Mouse (Mus musculus): ENCODE measurements around the gene Bloc1s2.

- no peak for TF ChIP-seq GATA1 (IDR thresholded peaks at IDR 0.05; ENCODE audit: borderline replicate concordance, low read length)
- no peak for TF ChIP-seq FLI1 (IDR thresholded peaks at IDR 0.05; ENCODE audit: low read length)
These were observed 30.5 kb upstream of the Bloc1s2 start for GRCm38 (mm10) chr19:44176741-44177140.
